Mouse (Mus musculus) kidney, adult 2 months (tissue): ENCODE measurements around the gene Nlgn1. TPM values are rescaled to one million over a fixed set of nuclear protein-coding genes. Genes with fewer than 3 reads are reported as not detected.

Experiments used
- DNase-seq: peaks from one replicate; pipeline ENCODE4 v3.0.0; 2021
- H3K27ac ChIP-seq: fragments of 200-500 bp; 2 replicates; pipeline ENCODE4 v1.5.1; 2012; ENCODE audit warnings: low read depth, low read length, control low read depth, inconsistent platforms; ENCODE audit not compliant: insufficient read depth
- H3K27me3 ChIP-seq: fragments of 200-500 bp; replicated peaks from 2 replicates; pipeline ENCODE4 v1.6.1; 2012; ENCODE audit warnings: mild to moderate bottlenecking, moderate library complexity, low read length, inconsistent platforms; ENCODE audit not compliant: control insufficient read depth, insufficient read depth
- H3K36me3 ChIP-seq: fragments of 200-500 bp; 2 replicates; pipeline ENCODE4 v1.6.1; 2012; ENCODE audit warnings: mild to moderate bottlenecking, moderate library complexity, low read length, inconsistent platforms; ENCODE audit not compliant: control insufficient read depth, insufficient read depth
- H3K4me1 ChIP-seq: fragments of 200-500 bp; 2 replicates; pipeline ENCODE4 v1.6.1; 2011; ENCODE audit warnings: low read length; ENCODE audit not compliant: control insufficient read depth, insufficient read depth
- H3K4me3 ChIP-seq: fragments of 200-500 bp; 2 replicates; pipeline ENCODE4 v1.5.1; 2011; ENCODE audit warnings: mild to moderate bottlenecking, low read depth, low read length, control low read depth; ENCODE audit not compliant: insufficient read depth
- CTCF ChIP-seq: fragments of 200-500 bp; conservative IDR thresholded peaks from 2 replicates; pipeline ENCODE4 v1.5.1; 2011; ENCODE audit warnings: low read depth, mild to moderate bottlenecking, control low read depth, low read length, moderate library complexity, mixed read lengths; ENCODE audit not compliant: insufficient read depth, insufficient read length
- POLR2A ChIP-seq: fragments of 200-500 bp; IDR thresholded peaks from one replicate; pipeline ENCODE4 v1.6.1; 2011; ENCODE audit warnings: low read depth, low read length, control low read depth
- WGBS: fragments of 180-500 bp; shearing (Covaris S2); methylation state at CpG from one replicate; pipeline ENCODE4 v1.1.7; 2018; 5-methylcytosine and 5-hydroxymethylcytosine counted together
- polyA plus RNA-seq: library from polyadenylated mRNA; depleted of rRNA; stranded (reverse); fragments of >200 nt; gene quantifications from 2 replicates; pipeline ENCODE4 v1.2.3, GENCODE M21; 2012; rRNA removed

Gene Nlgn1
- polyA plus RNA-seq, result 0.08 and 0.12 TPM in 2 replicates

DNA sequence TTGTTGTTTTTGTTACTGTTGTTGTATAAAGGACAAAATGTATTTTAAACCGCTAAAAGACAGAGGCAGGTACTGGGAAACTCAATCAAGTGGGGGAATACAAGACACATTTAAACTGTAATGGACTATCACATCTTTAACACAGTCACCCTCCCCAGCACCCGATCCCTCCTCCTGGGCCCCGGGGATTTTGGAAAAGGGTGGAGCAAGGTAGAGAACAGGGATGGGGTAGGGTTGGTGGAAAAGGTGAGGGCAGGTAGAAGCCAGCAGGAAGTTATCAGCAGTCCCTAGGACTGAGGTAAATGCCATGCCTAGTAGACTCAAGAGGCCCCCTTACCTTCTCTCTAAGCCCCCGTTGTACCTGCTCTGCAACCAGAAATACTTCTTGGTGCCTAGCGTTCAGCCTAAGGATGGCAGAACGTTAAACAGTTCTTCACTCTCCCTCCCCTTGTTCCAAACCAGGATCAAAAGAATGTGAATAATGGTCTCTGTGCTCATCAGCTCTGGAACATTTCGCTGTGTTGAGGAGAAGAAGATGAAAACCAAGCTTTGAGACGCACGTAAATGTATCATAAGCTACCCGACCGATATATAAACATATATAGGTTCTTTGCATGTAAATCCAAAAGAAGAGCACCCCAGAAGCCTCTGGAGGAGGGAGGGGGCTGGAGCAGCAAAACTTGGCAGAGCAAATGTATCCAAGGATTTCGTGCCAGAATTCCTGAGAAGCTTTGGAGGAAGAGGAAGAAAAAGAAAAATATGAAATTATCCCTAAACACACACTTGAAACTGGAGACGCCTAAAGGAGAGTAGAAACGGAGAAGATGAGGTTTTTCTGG lies at the start of gene Nlgn1:
Gene Nlgn1, minus strand, starts transcription at position 61 of the 839 bp plus-strand sequence.
- peak within 1 kb of the TSS; percentile 17; the same call in 1 of the 2 replicates for H3K4me3 ChIP-seq
- no peaks in the 10 kb centered on the region; the same call in 1 of the 2 replicates for H3K27me3 ChIP-seq
- H3K36me3 ChIP-seq, result no peaks in the 10 kb centered on the region

DNA sequence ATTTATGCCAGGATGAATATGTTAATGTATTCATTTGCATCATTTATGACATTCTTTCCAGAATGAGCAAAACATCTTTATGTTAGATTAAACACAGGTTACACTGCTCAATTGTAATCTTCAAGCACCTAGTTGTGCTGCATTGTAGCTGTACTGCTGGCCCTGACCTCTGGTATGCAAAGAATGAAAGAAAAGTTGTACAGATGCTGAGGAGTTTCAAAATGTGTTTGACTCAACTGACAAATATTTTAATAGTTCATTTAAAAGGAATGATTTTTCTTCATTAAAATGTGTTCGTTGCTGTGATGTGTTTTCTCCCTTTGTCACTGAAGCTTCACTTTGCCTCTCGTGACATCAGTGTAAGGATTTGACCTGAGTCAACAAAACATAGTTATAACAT lies 46.0 kb upstream of the Nlgn1 start:
- WGBS, result 77% methylated on average over 2 of the region's 2 CpGs
- Histone ChIP-seq H3K27me3 (no peaks in the 10 kb centered on the region), H3K36me3 (no peaks in the 10 kb centered on the region), H3K4me1 (no peaks in the 10 kb centered on the region), H3K27ac (no peak overlapping the region), H3K4me3 (no peak overlapping the region)
- no peak for TF ChIP-seq CTCF
- TF ChIP-seq POLR2A, result no peak
- DNase-seq, result no peak

More for the DNA sequence above, at the start of gene Nlgn1:
- DNase-seq, result no peak
- TF ChIP-seq POLR2A (no peak), CTCF (no peak)
- WGBS, result 4% methylated on average over 14 of the region's 14 CpGs
- Histone ChIP-seq H3K27ac (no peak within 1 kb of the TSS), H3K4me1 (no peaks in the 10 kb centered on the region)

DNA sequence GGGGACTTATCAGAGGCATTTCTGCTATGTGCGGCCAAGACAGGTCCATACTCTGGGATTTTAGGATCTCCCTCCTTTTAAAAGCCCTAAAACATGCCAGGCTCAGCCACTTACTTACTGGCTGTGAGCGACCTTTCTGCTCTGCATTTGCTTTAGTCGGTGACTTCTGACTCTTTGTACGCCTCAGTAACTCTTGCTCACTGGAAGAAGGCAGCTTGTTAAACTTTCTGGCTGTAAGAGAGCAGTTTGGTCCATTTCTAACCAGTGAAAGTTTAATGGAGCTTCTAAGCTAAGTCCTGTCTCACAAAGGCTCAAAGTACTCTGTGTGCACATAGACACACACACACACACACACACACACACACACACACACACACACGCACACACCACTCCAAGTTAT lies 22.8 kb upstream of the Nlgn1 start:
- TF ChIP-seq CTCF, result no peak
- TF ChIP-seq POLR2A, result no peak
- Histone ChIP-seq H3K4me3 (no peak overlapping the region), H3K27ac (no peak overlapping the region), H3K27me3 (no peaks in the 10 kb centered on the region; the same call in 1 of the 2 replicates), H3K36me3 (no peaks in the 10 kb centered on the region), H3K4me1 (no peaks in the 10 kb centered on the region; the same call in 1 of the 2 replicates)
- DNase-seq, result peak; percentile 54
- WGBS, result 37% methylated on average over 5 of the region's 5 CpGs

DNA sequence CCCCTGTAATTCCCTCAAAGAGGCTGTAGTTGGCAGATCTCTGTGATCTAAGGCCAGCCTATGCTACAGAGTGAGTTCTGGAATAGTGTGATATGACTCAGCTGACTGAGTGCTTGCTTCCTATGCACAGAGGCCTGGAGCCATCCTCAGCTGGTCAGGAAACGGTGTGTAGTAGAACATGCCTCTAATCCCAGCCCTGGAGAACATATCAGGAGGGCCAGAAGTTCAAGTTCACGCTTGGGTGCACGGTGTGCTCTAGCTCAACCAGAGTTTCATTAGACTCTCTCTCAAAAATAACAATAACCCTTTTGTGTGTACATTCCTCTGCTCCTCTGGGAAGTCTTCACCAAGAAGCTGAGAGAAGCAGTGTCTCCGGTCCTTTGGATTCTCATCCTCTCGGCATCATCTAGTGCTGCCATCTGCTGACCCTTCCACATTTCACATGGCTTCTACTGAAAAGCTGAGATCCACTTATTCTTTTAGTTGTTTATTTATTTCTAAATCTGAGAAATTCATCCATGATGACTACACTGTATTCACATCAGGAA lies 22.3 kb upstream of the Nlgn1 start:
- H3K27ac ChIP-seq, result no peak overlapping the region
- no peak for DNase-seq
- no peak overlapping the region for H3K4me3 ChIP-seq

DNA sequence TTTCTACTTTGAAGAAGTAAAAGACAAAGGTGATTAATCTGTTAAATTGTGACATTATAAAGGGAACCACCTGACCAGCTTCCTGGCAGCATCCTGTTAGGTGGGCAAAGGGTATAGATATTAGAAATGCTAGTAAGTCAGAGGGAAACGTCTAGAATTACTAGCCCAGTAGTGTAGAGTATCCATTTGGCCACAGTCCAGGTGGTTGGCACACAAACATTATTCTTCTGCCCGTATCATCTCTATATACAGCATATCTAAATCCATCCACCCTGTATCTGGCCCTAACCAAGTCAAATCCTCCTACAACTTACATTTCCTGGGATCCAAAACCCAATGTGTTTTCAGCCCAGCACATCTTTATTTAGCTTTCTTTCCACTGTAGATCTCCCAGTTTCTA lies 5.2 kb upstream of the Nlgn1 start:
- no peak overlapping the region for H3K4me3 ChIP-seq
- WGBS, result 55% methylated on average over 2 of the region's 2 CpGs
- DNase-seq, result no peak
- H3K4me1 ChIP-seq, result no peaks in the 10 kb centered on the region
- H3K36me3 ChIP-seq, result no peaks in the 10 kb centered on the region
- no peak overlapping the region for H3K27ac ChIP-seq
- TF ChIP-seq POLR2A, result no peak
- no peak for TF ChIP-seq CTCF
- no peaks in the 10 kb centered on the region; the same call in 1 of the 2 replicates for H3K27me3 ChIP-seq

More for the DNA sequence above, 22.3 kb upstream of the Nlgn1 start:
- 59% methylated on average over 5 of the region's 5 CpGs for WGBS
- no peak for TF ChIP-seq CTCF
- no peak for TF ChIP-seq POLR2A
- no peaks in the 10 kb centered on the region; the same call in 1 of the 2 replicates for H3K4me1 ChIP-seq
- H3K36me3 ChIP-seq, result no peaks in the 10 kb centered on the region
- H3K27me3 ChIP-seq, result no peaks in the 10 kb centered on the region; the same call in 1 of the 2 replicates

DNA sequence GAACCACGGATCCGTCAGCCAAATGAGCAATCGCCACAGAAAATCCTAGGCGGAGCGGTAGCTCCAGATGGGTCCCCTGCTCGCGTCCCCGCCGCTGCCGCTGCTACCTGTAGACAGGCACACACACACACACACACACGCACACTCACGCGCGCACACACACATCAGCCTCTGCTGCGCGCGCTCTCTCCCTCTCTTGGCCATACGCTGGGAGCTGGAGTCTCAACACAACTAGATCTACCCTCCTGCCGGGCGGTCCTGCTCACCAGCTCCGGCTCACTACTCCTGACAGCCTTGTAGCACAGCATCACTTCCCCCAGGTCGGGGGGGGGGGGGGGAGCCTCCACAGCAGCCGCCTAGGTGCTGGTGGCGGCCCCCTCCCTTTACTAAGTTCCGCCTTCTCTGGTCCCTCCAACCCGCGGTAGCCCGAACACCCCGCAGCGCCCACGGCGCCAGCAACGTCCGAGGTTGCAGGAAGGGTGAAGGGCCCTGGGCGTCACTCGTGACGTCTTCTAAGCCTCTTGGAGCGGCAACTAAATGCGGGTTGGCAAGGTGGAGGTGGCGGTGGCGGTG lies 1.1 kb upstream of the Nlgn1 start:
- Histone ChIP-seq H3K27me3 (no peaks in the 10 kb centered on the region; the same call in 1 of the 2 replicates), H3K27ac (no peak overlapping the region), H3K4me1 (no peaks in the 10 kb centered on the region), H3K36me3 (no peaks in the 10 kb centered on the region), H3K4me3 (no peak overlapping the region)
- DNase-seq, result no peak
- TF ChIP-seq CTCF, result no peak
- no peak for TF ChIP-seq POLR2A
- WGBS, result 2% methylated on average over 41 of the region's 41 CpGs
